Mouse (Mus musculus) cerebellum, adult 2 months (tissue): ENCODE results near the gene Ocel1.

Source experiments
- CTCF ChIP-seq: fragments of 200-500 bp; IDR thresholded peaks from 2 replicates; pipeline ENCODE4 v1.5.1; 2011; ENCODE audit warnings: low read depth, mild to moderate bottlenecking, control low read depth, low read length, moderate library complexity, borderline replicate concordance; ENCODE audit not compliant: insufficient read depth
- POLR2A ChIP-seq: fragments of 200-500 bp; IDR thresholded peaks from 2 replicates; pipeline ENCODE4 v1.6.1; 2011; ENCODE audit warnings: low read length, control low read depth, borderline replicate concordance; ENCODE audit not compliant: insufficient read depth

GRCm38 (mm10) chr8:71392391-71392790 lies 21.3 kb downstream of the Ocel1 start:
- TF ChIP-seq CTCF (no peak), POLR2A (no peak)
